Mouse (Mus musculus): Measurements from ENCODE around the gene Cacna1a. TPM values are rescaled to one million over a fixed set of nuclear protein-coding genes. Genes with fewer than 3 reads are reported as not detected.

Gene Cacna1a
- polyA plus RNA-seq, 1 experiment from 2014 or later, result 15.0 TPM

DNA sequence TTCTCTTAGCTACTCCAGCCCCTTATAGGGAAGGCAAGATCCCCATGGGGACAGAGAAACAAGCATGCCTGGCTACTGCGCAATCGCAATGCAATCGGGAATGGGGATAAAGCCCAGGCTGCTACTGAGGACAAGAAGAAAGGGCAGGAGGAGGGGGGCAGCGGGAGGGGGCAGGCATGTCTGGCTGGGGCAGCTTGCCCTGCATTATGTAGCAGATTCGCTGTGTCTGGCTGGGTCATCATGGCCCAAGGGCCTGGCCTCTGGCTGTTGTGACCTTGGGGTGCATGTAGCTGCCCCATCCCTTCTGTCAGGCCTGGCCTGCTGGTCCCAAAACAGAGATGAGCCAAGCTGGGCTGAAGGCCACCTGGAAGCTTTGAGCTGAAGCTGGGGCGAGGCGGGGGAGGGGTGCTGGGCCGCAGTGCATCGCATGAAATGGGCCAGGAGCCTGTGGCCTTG, 246.6 kb downstream of the Cacna1a start:
- Histone ChIP-seq H3K4me2 (replicated peaks) (peak overlapping the region; percentile 13; the same call in 1 of the 2 replicates), H3K36me3 (peaks cover 8% of the 10 kb centered on the region; the same call in 1 of the 2 replicates), H3K9ac (replicated peaks) (peak overlapping the region; percentile 48; the same call in 1 of the 2 replicates), H3K27ac (replicated peaks) (peak overlapping the region; percentile 84), H3K4me1 (peaks cover 40% of the 10 kb centered on the region), H3K4me3 (no peak overlapping the region), H3K27me3 (no peaks in the 10 kb centered on the region), H3K9me3 (no peaks in the 10 kb centered on the region)
- WGBS, result 26% methylated on average over 9 of the region's 9 CpGs
- peak; percentile 25 for ATAC-seq (ENCODE audit: low FRiP score, low read depth)

DNA sequence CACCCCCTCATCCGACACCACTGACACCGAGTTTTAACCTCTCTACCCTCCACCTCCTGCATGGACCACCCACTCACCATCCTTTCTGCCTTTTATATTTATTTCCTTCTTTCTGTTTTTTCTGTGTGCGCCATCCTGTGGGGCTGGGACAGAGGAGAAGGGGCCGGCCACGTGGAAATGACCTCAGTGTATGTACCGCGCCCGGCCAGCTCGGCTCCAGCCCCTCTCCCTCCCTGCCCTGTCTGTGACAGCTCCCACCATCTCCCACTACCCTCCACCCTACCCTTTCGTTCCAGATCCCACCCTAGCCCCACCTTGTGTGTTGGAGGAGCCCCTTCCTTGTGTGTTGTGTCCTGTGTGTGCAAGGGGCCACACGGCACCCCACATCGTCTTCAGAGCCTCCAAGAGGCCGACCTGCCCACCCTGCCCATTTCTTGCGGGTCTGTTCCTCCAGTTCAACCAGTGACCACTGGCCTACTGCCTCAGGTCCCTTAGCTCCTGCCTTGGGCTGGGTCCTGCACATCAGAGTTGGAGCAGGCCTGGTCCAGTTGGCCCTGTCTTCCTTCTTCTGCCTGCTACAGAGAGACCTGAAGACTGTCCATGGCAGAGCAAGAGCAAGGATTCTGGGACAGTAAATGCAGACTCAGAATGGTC, 247.3 kb downstream of the Cacna1a start:
- WGBS, result 64% methylated on average over 14 of the region's 14 CpGs
- Histone ChIP-seq H3K27me3 (no peaks in the 10 kb centered on the region), H3K4me2 (replicated peaks) (peak overlapping the region; percentile 13), H3K9me3 (no peaks in the 10 kb centered on the region), H3K36me3 (0 out of 2 replicates have a peak, but pooled peaks cover 3% of the 10 kb centered on the region), H3K4me1 (peaks cover 43% of the 10 kb centered on the region), H3K9ac (replicated peaks) (peak overlapping the region; percentile 48; the same call in 1 of the 2 replicates), H3K4me3 (no peak overlapping the region), H3K27ac (replicated peaks) (peak overlapping the region; percentile 84)
- no peak for ATAC-seq (ENCODE audit: low FRiP score, low read depth)

DNA sequence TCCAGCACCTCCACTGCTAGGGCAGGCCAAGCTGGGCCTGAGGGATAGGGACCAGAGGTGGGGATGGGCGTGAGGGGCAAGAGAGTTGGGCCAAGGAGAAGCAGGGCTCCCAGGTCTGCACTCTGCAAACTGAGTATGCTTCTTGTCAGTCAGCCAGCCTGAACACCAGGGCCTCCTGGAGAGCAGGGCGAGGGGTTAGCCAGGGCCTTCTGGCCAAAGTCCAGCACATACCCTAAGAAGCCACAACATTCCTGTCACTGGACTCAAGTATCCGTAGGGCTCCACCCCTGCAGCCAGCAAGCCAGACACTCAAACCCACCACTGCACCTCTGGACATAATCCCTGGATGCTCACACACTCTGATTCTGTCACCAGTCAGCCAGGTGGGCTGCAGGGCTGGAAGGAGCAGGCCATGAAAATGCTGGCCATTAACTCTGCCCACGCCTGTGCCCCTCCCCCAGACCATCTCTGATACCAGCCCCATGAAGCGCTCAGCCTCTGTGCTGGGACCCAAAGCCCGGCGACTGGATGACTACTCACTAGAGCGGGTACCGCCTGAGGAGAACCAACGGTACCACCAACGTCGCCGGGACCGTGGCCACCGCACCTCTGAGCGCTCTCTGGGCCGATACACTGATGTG, 247.9 kb downstream of the Cacna1a start:
- Histone ChIP-seq H3K36me3 (no peaks in the 10 kb centered on the region), H3K9me3 (no peaks in the 10 kb centered on the region), H3K4me1 (peaks cover 43% of the 10 kb centered on the region), H3K27ac (replicated peaks) (peak overlapping the region; percentile 84), H3K9ac (replicated peaks) (peak overlapping the region; percentile 48; the same call in 1 of the 2 replicates), H3K27me3 (no peaks in the 10 kb centered on the region), H3K4me3 (no peak overlapping the region), H3K4me2 (replicated peaks) (no peak overlapping the region)
- no peak for ATAC-seq (ENCODE audit: low FRiP score, low read depth)
- WGBS, result 86% methylated on average over 17 of the region's 17 CpGs

DNA sequence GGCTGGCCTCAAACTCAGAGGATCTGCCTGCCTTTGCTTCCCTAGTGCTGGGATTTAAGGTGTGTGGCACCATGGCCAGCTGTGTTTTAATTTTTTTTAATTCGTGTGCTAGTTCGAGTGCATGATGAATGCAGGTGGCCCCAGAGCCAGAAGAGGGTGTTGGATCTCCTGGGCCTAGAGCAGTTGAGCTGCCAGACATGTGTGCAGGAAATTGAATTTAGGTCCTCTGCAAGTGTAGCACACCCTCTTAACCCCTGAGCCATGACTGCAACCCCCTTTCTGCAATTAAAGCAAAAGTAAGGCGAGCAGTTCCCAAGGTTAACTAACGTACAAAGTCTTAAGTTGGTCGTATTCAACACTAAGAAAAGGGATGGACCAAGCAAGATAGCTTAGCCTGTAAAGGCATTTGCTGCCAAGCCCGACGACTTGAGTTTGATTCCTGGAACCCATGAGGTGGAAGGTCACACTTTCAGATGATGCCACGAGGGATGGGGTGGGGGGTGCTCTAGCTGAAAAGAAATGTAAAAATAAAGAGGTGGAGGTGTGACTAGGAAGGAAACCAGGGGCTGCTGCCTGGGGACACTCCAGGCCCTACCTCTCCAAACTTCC, 249.8 kb downstream of the Cacna1a start:
- no peaks in the 10 kb centered on the region for H3K36me3 ChIP-seq
- H3K27me3 ChIP-seq, result no peaks in the 10 kb centered on the region; the same call in 1 of the 2 replicates
- H3K4me2 ChIP-seq (replicated peaks), result peak overlapping the region; percentile 79
- ATAC-seq (ENCODE audit: low FRiP score, low read depth), result no peak
- peaks cover 43% of the 10 kb centered on the region for H3K4me1 ChIP-seq
- H3K9me3 ChIP-seq, result no peaks in the 10 kb centered on the region
- peak overlapping the region; percentile 58 for H3K4me3 ChIP-seq
- WGBS, result 43% methylated on average over 8 of the region's 8 CpGs
- peak overlapping the region; percentile 80 for H3K9ac ChIP-seq (replicated peaks)
- peak overlapping the region; percentile 92 for H3K27ac ChIP-seq (replicated peaks)

DNA sequence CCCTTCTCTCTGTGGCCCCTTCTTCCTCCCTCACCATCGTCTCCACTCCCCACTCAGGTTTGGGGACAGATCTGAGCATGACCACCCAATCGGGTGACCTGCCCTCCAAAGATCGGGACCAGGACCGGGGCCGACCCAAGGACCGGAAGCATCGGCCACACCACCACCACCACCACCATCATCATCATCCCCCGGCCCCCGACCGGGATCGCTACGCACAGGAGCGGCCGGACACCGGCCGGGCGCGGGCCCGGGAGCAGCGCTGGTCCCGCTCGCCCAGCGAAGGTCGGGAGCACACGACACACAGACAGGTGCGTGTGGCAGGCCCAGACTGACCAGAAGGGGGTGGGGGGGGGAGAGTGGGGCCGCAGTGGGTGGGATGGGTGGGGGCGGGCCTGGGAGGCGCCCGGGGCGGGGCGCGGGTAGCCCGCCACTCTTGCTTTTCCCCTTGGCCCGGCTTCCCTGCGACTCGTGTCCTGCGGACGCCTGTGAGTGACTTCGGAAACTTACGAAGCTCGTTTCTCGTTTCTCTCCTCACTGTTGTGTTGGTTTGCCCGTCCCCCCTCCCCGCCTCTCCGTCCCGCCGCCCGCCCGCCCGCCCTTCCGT, 250.4 kb downstream of the Cacna1a start:
- peaks cover 39% of the 10 kb centered on the region for H3K4me1 ChIP-seq
- WGBS, result under 1% methylated on average over 45 of the region's 52 CpGs

GRCm38 (mm10) chr8:84639162-84640009, 251.1 kb downstream of the Cacna1a start:
- no peaks in the 10 kb centered on the region; the same call in 1 of the 2 replicates for H3K27me3 ChIP-seq
- peak overlapping the region; percentile 92 for H3K27ac ChIP-seq (replicated peaks)
- H3K4me2 ChIP-seq (replicated peaks), result peak overlapping the region; percentile 79
- H3K9me3 ChIP-seq, result no peaks in the 10 kb centered on the region
- peaks cover 32% of the 10 kb centered on the region for H3K4me1 ChIP-seq
- no peaks in the 10 kb centered on the region for H3K36me3 ChIP-seq
- peak overlapping the region; percentile 58 for H3K4me3 ChIP-seq
- WGBS, result under 1% methylated on average over 94 of the region's 106 CpGs
- H3K9ac ChIP-seq (replicated peaks), result peak overlapping the region; percentile 80
- ATAC-seq (ENCODE audit: low FRiP score, low read depth), result peak; percentile 89

More for the DNA sequence above, 250.4 kb downstream of the Cacna1a start:
- H3K27ac ChIP-seq (replicated peaks), result peak overlapping the region; percentile 92
- ATAC-seq (ENCODE audit: low FRiP score, low read depth), result peak; percentile 16; the same call in 1 of the 2 replicates
- H3K27me3 ChIP-seq, result no peaks in the 10 kb centered on the region; the same call in 1 of the 2 replicates
- H3K9me3 ChIP-seq, result no peaks in the 10 kb centered on the region
- H3K9ac ChIP-seq (replicated peaks), result peak overlapping the region; percentile 80
- H3K4me2 ChIP-seq (replicated peaks), result peak overlapping the region; percentile 79
- H3K36me3 ChIP-seq, result no peaks in the 10 kb centered on the region
- peak overlapping the region; percentile 58 for H3K4me3 ChIP-seq

GRCm38 (mm10) chr8:84640010-84640588, 251.9 kb downstream of the Cacna1a start:
- Histone ChIP-seq H3K27me3 (no peaks in the 10 kb centered on the region; the same call in 1 of the 2 replicates), H3K4me2 (replicated peaks) (peak overlapping the region; percentile 50), H3K9ac (replicated peaks) (0 out of 2 replicates have a peak overlapping the region, but pooled peaks have one; percentile 8), H3K9me3 (no peaks in the 10 kb centered on the region), H3K36me3 (no peaks in the 10 kb centered on the region), H3K4me1 (peaks cover 25% of the 10 kb centered on the region), H3K27ac (replicated peaks) (no peak overlapping the region), H3K4me3 (peak overlapping the region; percentile 58)
- no peak for ATAC-seq (ENCODE audit: low FRiP score, low read depth)
- 30% methylated on average over 9 of the region's 9 CpGs for WGBS

- Histone ChIP-seq H3K9me3 (no peaks in the 10 kb centered on the region), H3K27me3 (no peaks in the 10 kb centered on the region; the same call in 1 of the 2 replicates), H3K4me2 (replicated peaks) (no peak overlapping the region), H3K4me3 (no peak overlapping the region), H3K4me1 (peaks cover 19% of the 10 kb centered on the region), H3K27ac (replicated peaks) (no peak overlapping the region), H3K36me3 (no peaks in the 10 kb centered on the region), H3K9ac (replicated peaks) (no peak overlapping the region)
- ATAC-seq (ENCODE audit: low FRiP score, low read depth), result no peak
- 76% methylated on average over 6 of the region's 7 CpGs for WGBS
Measured at GRCm38 (mm10) chr8:84640617-84641294, 252.5 kb downstream of the Cacna1a start.

GRCm38 (mm10) chr8:84641578-84642361, 253.5 kb downstream of the Cacna1a start:
- Histone ChIP-seq H3K4me1 (peaks cover 11% of the 10 kb centered on the region), H3K9me3 (no peaks in the 10 kb centered on the region), H3K27me3 (no peaks in the 10 kb centered on the region; the same call in 1 of the 2 replicates), H3K4me3 (no peak overlapping the region), H3K9ac (replicated peaks) (no peak overlapping the region), H3K36me3 (no peaks in the 10 kb centered on the region), H3K27ac (replicated peaks) (no peak overlapping the region), H3K4me2 (replicated peaks) (no peak overlapping the region)
- 89% methylated on average over 1 of the region's 1 CpGs for WGBS
- ATAC-seq (ENCODE audit: low FRiP score, low read depth), result no peak

GRCm38 (mm10) chr8:84643019-84643418, 254.8 kb downstream of the Cacna1a start:
- 74% methylated on average over 5 of the region's 5 CpGs for WGBS
- no peak overlapping the region for H3K4me2 ChIP-seq (replicated peaks)

More at GRCm38 (mm10) chr8:84643019-84643418, 254.8 kb downstream of the Cacna1a start:
- Histone ChIP-seq H3K27ac (replicated peaks) (no peak overlapping the region), H3K27me3 (no peaks in the 10 kb centered on the region; the same call in 1 of the 2 replicates), H3K9ac (replicated peaks) (no peak overlapping the region), H3K4me3 (no peak overlapping the region), H3K4me1 (peaks cover 17% of the 10 kb centered on the region), H3K36me3 (no peaks in the 10 kb centered on the region), H3K9me3 (no peaks in the 10 kb centered on the region)
- ATAC-seq (ENCODE audit: low FRiP score, low read depth), result no peak
